Mouse (Mus musculus) CD8-positive naive resting alpha-beta T cell, adult 57 days (primary cell): ENCODE measurements around the gene Snai1. TPM values are rescaled to one million over a fixed set of nuclear protein-coding genes. Genes with fewer than 3 reads are reported as not detected.

Experiments
- total RNA-seq: library from RNA; stranded (reverse); gene quantifications from one replicate; pipeline ENCODE4 v1.2.4, GENCODE M21; 2023

The Snai1 gene
- total RNA-seq = 1.2 TPM

DNA sequence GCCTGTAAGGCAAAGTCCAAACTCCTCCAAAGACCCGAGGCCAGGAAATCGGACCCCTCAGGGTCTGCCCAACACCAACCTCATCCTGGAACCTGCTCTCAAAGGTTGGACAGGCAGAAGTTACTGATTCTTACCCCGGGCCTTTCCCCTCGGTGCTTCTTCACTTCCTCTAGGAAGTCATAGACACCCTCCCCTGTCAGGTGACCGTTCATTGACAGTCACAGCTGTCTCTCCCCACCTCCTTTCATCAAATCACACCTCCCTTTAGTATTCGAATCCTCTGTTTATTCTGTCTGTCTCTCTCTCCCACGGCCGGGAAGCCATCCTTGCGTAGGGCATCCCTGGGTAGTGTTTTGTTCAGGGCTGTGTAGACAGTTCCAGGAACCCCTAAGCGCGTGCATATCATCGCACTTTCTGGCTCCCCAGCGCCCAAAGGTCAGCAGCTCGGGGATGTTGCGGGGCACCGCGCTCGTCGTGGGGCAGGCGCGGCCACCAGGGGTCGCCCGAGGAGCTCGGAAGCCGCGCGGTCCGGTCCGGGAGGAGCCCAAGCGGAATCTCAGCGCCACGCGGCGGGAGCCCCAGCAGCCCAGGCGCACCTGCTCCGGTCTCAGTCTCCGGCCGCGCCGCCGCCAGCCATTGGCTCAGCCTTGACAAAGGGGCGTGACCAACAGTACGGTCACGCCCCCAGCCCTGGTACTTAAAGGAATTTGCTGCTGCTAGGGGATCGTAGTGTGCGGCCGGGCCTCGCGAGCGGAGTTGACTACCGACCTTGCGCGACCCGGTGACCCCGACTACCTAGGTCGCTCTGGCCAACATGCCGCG, at the start of gene Snai1:
Snai1 (plus strand) TSS at position 720 of the 822 bp plus-strand sequence.

DNA sequence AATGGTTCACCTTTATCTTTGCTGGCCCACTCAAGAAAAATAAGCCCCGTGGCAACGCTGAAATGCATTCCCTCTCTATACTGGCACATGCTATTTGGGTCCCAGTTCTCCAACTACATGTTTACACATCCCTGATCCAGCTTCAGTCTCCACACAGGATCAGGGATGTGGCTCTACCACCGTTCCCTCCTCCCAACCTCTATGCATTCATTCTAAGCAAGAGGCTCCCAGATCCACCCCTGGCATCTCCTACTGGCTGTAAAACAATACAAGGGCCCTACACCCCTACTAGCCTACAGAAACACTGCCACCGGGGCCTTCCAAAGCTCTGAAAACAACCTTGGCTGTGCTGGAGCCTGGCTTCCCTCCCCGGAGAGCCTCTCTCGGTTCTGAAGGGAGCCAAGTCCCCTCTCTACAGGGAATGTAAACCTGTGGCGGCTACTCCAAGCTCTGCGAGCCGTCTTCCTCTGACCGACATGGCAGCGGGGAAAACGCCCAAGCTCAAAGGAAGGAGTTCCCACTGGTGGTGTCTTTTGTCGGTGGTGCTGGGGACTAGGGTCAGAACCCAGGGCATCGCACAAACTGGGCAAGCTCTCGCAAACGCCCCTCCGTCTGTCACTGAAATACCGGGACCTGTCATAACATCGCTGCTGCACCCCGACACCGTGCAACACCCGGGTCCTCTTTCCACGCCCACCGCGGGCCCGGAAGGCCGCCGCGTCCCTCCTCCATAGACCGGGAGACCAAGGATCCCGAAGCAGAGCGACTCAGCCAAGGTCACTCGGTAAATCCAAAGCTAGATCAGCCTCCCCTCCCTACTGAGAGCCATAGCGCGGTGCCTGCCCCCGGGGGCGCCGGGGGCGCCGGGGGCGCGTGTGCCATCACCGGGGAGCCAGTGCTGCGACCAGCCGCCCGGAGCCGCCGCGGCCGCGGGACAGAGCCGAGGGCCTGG, 46.0 kb upstream of the Snai1 start, which contains the start of gene Rnf114:
Rnf114 (plus strand) TSS at position 889 of the 952 bp plus-strand sequence.

DNA sequence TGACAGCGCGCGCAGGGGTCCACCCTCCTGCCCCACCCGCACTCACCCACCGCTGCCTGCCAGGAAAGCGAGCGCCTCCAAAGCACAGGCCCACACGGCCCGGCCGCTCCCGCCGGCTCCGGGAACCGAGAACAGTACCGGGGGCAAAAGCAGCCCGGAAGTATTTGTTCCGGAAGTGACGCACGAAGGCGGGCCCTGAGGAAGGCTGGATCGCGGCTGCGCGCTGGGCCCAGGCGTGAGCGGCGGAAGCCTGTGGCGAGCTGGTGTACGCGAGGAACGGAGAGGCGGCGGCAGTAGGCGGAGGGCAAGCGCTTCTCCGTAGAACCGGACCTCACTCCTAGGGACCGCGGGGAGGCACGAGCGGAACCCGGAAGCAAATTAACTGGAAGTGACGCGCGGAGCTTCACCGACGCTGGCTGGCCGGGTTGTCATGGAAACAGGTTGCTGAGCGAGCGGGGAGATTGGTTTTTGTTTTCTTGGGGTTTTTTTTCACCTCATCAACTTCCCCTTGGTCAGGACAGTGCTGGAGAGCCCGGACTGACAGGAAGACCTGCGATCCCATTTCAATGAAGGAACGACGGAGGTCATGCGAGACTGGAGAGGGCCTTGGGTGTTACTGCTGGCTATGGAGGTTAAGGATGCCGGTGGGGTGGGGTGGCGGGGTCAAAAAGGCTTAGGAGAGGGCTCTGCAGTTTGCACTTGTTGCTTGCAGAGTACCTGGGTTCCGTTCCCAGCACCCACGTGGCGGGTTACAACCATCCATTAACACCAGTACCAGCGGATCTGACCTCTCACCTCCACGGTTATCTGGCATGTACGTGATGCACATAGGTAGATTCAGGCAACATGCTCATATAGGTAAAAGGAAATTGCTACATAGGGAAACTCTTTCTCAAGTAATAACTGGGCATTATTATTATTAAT, 45.0 kb upstream of the Snai1 start, which contains the start of gene Spata2:
Spata2 (minus strand) TSS at position 175 of the 924 bp plus-strand sequence.

Other genes starting within 250 kb of the Snai1 start
- gene B4galt5, start 189.0 kb upstream of the Snai1 start, total RNA-seq = 32.1 TPM
- 102 TPM for gene Slc9a8, start 116.5 kb upstream of the Snai1 start, total RNA-seq
- 113 TPM for gene Rnf114, start 45.5 kb upstream of the Snai1 start, total RNA-seq
- gene Spata2, start 45.3 kb upstream of the Snai1 start, total RNA-seq = 41.6 TPM
- 117 TPM for gene Ube2v1, start 93.9 kb downstream of the Snai1 start, total RNA-seq
- 20.1 TPM for gene Gm20431, start 123.3 kb downstream of the Snai1 start, total RNA-seq
- 35.9 TPM for gene Cebpb, start 150.7 kb downstream of the Snai1 start, total RNA-seq
- gene Tmem189, start 151.6 kb downstream of the Snai1 start, total RNA-seq = 83.9 TPM